Mouse (Mus musculus) B cell, adult (primary cell): ENCODE data around the gene Samd13. TPM values are rescaled to one million over a fixed set of nuclear protein-coding genes. Genes with fewer than 3 reads are reported as not detected.

ENCODE experiments used
- total RNA-seq: library from RNA; stranded (reverse); gene quantifications from 4 replicates; pipeline ENCODE4 v1.2.4, GENCODE M21; 2023; ENCODE audit not compliant: inconsistent age

Samd13 gene
- not detected in 4 replicates for total RNA-seq

GRCm38 (mm10) chr3:146684811-146685675, at the start of gene Samd13:
Gene Samd13, minus strand, starts transcription at chr3:146685592.

GRCm38 (mm10) chr3:146651217-146651616, 34.2 kb downstream of the Samd13 start, which contains the start of gene 4930503B20Rik:
Gene 4930503B20Rik, minus strand, starts transcription at chr3:146651317.

GRCm38 (mm10) chr3:146615496-146615895, 69.9 kb downstream of the Samd13 start, which contains the start of gene Dnase2b:
Gene Dnase2b, minus strand, starts transcription at chr3:146615596.

Other genes starting within 250 kb of the Samd13 start
- gene Ctbs, start 235.8 kb downstream of the Samd13 start, total RNA-seq: 10.5 to 11.1 TPM (median 10.9 TPM) in 4 replicates
- 5.7 to 11.1 TPM (median 6.4 TPM) in 4 replicates for gene Spata1, start 185.8 kb downstream of the Samd13 start, total RNA-seq
- gene Gng5, start 185.8 kb downstream of the Samd13 start, total RNA-seq: 110 to 143 TPM (median 138 TPM) in 4 replicates
- gene Rpf1, start 164.2 kb downstream of the Samd13 start, total RNA-seq: 87.1 to 100 TPM (median 92.2 TPM) in 4 replicates
- not detected in 4 replicates for gene Uox, start 115.2 kb downstream of the Samd13 start, total RNA-seq
- not detected in 4 replicates for gene Dnase2b, start 70.0 kb downstream of the Samd13 start, total RNA-seq
- gene 4930503B20Rik, start 34.3 kb downstream of the Samd13 start, total RNA-seq: not detected in 4 replicates
- gene Prkacb, start 127.4 kb upstream of the Samd13 start, total RNA-seq: 81.7 to 94.8 TPM (median 87.7 TPM) in 4 replicates
- not detected in 4 replicates for gene Ttll7, start 166.8 kb upstream of the Samd13 start, total RNA-seq